Mouse (Mus musculus): ENCODE measurements around the gene Sirt6.
A peak's percentile ranks its signal among the peaks of the same experiment; 100 is the strongest.

Gene Sirt6

DNA sequence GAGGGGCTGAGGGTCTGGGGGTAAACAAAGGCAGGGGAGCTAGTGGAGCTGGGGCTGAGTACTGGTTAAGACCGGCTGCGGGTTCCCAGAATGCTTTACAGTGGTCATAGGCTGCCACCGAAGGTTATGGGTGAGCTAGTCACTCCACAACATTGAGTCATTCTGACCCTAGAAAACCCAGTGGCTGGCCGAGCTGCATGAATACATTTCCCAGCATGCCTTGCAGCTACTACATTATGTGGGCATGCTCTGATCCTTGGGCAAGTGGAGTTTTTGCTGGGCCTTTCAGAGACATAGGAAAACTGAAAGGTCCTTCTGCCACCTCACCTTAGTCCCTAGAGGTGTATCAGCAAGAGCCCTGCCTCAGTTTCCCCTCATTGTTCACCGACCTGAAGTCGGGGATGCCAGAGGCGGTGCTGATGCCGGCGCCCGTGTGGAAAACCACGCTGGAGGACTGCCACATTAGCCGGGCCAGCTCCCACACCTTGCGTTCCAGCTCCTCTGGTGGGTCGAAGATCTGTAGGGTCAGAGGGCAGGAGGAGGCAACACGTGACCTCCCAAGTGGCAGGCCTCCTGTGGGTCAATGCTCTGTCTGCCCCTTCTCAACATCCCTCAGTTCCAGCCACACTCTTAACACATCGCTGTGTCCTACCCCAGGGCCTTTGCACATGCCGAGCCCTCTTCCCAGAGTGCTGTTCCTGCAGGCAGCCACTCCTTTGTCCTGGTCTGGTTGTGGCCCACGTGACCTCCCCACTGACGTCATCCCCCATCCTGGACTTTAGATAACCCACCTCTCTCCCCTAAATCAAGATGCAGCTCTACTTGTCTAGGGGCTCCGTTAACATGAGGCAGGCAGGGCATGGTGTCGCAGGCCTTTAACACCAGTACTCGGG lies 1.2 kb downstream of the Sirt6 start:
- ATAC-seq (ENCODE audit: low TSS enrichment), result no peak

DNA sequence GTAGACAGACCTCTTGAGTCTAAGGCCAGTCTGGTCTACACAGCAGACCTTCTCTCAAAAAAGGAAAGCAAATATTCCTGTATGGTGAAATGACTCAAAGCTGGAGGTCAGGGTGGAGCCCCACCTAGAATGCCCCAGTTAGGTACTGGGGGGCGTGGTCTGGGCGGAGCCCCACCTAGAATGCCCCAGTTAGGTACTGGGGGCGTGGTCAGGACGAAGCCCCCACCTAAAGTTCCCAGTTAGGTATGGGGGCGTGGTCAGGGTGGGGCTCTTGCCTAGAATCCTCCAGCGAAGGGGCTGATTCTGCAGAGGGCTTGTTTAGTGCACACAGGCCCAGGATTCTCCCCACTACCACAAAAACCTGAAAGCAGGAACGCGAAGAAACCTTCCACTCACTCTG lies 4.2 kb downstream of the Sirt6 start:
- ATAC-seq (ENCODE audit: low TSS enrichment), result no peak

DNA sequence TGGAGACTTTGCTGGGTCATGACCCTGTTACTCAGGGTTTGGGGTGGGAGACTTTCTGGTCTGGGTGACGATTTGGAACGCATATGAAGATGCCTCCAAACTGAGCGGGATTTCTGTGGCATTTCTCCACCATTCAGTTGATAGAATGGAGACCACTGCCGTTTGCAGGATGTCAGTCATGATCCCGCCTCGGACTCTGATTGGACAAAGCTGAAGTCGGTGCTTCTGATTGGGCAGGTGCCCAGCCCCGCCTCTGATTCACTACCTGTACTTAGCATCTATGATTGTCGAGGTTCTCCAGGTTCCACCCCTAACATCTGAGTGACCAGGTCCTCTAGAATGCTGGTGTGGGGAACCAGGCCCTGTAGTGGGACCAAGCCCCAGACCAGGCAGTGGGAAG lies 6.8 kb downstream of the Sirt6 start:
- ATAC-seq (ENCODE audit: low TSS enrichment), result no peak

- ATAC-seq (ENCODE audit: low TSS enrichment), result no peak
These were observed 7.6 kb downstream of the Sirt6 start for GRCm38 (mm10) chr10:81619976-81620375.

GRCm38 (mm10) chr10:81615486-81615885 lies 12.1 kb downstream of the Sirt6 start:
- no peak for ATAC-seq (ENCODE audit: low TSS enrichment)

- no peak for ATAC-seq (ENCODE audit: low TSS enrichment)
These were observed 14.8 kb downstream of the Sirt6 start for GRCm38 (mm10) chr10:81612779-81613178.

- no peak for ATAC-seq (ENCODE audit: low TSS enrichment)
These were observed 19.3 kb downstream of the Sirt6 start for GRCm38 (mm10) chr10:81608308-81608707.

- ATAC-seq (ENCODE audit: low TSS enrichment), result peak; percentile 87
These were observed 21.4 kb downstream of the Sirt6 start, which contains the start of gene BC025920 for GRCm38 (mm10) chr10:81605974-81606751. TSS of gene BC025920 (plus strand) at chr10:81606270.

GRCm38 (mm10) chr10:81605666-81605973 lies 22.0 kb downstream of the Sirt6 start:
- no peak for ATAC-seq (ENCODE audit: low TSS enrichment)

GRCm38 (mm10) chr10:81604968-81605665 lies 22.5 kb downstream of the Sirt6 start:
- ATAC-seq (ENCODE audit: low TSS enrichment), result peak; percentile 27

DNA sequence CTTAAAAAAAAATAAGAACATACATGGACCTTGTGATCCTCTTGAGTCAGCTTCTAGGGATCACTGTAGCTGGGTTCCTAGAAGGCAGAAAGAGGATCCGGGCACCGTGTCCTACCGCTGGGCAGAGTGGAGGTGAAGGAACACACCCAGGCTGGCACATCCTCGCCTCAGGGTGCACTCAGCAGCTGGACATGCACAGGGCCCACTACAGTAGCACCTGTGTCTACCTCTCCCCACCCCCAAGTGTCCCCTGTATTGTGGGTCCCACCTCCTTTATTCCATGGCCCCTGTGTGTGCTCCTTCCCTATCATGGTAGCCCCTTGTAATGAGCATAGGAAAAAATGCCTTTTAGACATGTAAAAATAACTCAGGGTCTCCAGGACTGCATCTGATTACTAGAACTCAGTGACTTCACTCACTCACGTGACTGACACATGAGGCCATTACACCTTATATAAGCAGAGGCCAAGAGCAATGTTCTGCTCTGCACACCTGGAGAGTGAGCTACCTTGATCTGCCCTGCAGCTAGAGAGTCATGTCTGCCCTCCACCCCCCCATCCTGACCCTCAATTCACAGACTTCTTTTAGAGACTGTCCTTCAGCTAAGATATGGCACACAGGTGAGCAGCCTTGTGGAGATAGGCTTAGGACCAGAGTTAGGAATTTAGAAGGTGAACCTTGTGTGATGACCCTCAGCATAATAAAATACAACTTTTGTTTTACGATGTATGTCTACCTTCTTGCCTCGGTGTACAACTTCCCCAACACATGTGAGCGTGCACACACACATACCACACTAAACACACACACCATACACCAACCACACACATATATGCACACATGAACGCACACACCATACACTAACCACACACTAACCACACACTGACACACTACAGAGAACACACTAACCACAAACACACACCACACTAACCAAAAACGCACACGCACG lies 23.3 kb downstream of the Sirt6 start:
- ATAC-seq (ENCODE audit: low TSS enrichment), result no peak

GRCm38 (mm10) chr10:81602741-81603151 lies 24.9 kb downstream of the Sirt6 start:
- 0 out of 2 replicates have a peak, but pooled peaks have one; percentile 14 for ATAC-seq (ENCODE audit: low TSS enrichment)

DNA sequence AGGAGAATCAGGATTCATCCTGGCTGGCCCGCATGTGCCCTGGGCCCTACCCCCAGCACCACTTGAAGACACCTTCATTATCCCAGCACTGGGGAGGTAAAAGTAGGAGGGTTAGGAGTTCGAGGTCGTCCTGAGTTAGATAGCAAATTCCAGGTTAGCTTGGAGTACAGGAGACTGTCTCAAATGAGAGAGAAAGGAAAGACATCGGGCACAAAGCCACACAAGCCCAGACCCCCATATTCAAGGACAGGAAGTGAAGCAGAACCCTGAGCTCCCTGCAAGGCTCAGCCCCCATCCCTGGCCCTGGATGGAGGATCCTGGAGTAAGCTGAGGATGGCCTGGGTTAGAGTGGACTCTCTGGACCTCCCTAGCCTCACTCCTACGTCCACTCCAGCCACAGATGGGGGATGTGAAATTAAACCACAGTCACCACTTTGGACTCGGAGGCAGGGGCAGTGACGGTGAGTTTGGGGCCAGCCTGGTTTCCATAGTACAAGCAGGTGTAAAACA lies 26.1 kb downstream of the Sirt6 start:
- no peak for ATAC-seq (ENCODE audit: low TSS enrichment)

DNA sequence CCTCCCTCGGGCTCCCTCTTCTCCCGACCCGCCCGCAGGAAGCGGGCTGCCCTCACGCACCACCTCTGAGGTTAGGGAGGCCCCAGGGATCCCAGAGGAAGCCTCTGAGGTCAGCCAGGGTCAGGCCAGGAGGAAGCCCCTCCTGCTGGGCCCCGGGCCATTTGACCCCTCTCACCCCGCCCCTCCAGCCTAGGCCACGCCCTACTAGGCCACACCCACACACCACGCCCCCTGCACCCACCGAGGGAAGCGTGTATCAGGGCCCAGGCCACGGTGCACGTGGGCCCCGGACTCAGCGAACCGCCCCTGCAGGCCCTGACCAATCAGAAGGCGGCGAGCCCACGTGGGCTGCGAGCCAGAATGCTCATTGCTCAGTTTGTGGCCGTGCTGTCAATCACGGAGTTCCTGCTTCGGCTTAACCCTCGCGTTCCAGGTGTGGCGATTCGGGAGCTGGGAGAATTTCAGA lies 26.8 kb downstream of the Sirt6 start, which contains the start of gene Tle6:
TSS of gene Tle6 (minus strand) at position 336 of the 466 bp plus-strand sequence.
- peak; percentile 54 for ATAC-seq (ENCODE audit: low TSS enrichment)

DNA sequence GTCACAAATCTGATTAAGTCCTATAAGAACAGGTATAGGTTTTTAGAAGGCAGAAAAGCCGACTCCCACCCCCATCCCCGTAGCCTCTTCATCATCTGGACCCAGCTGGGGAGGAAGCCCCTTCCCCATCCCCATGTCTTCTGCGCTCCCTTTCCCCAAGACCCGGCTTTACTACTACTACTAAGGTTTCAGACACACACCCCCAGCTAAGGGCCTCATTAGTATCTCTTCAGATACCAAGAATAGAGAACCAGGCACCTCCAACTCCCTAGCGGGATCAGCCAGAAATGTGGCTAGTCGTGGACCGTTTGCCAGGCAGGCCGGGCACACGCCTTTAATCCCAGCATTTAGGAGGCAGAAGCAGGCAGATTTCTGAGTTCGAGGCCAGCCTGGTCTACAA lies 27.5 kb downstream of the Sirt6 start:
- ATAC-seq (ENCODE audit: low TSS enrichment), result no peak

DNA sequence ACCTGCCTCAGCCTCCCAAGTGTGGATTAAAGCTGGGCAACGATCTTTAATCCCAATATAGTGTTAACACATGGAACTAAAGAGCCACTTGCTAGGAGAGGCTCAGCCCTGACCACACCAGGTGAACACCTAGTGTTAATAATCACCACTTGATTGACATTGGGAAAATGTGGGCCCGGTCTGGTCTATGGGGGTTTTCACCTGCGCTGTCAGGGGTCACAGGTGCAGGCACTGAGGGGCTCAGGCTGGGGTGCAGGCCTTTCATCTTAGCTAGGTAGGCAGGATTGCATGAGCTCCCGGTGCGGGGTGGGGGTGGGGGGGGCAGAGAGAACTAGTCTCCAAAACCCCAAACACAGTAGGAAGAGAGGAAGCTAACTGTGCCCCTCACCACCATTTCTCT lies 28.0 kb downstream of the Sirt6 start:
- ATAC-seq (ENCODE audit: low TSS enrichment), result no peak

DNA sequence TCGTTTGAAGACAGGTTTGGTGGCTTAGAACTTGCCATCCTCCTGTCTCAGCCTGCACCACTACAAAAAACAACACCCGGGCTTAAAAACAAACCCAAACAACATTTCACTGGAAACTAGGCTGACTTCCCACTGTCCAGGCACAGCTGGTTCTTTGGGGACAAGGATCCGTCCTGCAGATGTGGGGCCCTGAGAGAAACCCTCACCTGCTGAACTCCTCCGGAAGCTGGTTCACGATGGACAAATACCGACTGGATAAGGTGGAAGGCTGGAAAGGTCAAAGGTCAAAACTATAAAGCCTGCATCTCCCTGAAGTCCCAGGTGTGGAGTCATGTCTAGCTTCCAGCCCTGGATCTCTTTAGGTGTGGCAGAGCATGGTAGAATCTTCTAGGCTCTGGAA lies 28.7 kb downstream of the Sirt6 start:
- ATAC-seq (ENCODE audit: low TSS enrichment), result no peak

- no peak for ATAC-seq (ENCODE audit: low TSS enrichment)
These were observed 29.3 kb downstream of the Sirt6 start for GRCm38 (mm10) chr10:81598342-81598741.

DNA sequence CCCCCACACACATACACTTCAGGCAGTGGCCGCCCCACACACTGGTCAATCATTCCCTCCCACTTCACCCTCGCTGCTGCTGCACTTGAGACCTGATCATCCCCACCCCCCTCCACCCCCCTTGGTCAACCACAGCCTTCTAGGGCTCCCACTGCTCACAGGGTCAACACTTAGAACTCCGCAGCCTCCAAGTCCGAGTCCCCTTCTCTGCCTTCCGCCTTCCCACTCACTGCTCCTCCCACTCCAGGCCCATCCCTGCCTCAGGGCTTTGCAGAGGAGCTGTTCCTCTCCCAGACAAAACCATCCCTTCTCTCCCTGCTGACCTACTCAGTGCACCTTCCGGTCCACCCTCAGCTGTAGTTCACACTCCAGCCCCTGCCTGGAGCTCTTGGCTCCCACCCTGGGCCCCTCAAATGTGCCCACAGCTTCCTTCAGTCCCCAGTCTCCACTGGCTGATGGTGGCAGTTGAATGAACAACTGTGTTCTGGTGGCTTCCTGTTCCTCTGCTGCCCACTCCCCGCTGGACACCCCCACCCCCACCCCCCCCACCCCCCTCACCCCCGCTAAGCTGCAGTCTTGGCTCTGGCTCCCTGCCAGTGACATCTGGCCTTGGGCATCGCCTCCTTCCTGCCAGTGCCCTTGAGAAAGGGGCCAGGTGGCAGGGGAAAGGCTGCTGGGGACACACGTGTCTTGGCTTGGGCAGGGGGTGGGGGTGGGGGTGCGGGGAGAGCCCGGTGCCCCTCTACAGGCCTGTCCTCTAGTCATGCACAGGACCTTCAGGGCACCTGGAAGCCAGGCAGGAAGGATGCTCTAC lies 30.3 kb downstream of the Sirt6 start:
- ATAC-seq (ENCODE audit: low TSS enrichment), result peak; percentile 48; the same call in 1 of the 2 replicates

- peak; percentile 24; the same call in 1 of the 2 replicates for ATAC-seq (ENCODE audit: low TSS enrichment)
These were observed 31.0 kb downstream of the Sirt6 start for GRCm38 (mm10) chr10:81596611-81597010.
